Mouse (Mus musculus) intestine, embryonic 14.5 days (tissue): ENCODE results near the gene 4930432M17Rik. TPM values are rescaled to one million over a fixed set of nuclear protein-coding genes. Genes with fewer than 3 reads are reported as not detected.

ENCODE experiments used
- ATAC-seq: fragments of 200-750 bp; cut with Nextera tagmentation; replicated peaks from 2 replicates; pipeline ENCODE4 v1.8.0; 2017; ENCODE audit warnings: low read depth, moderate number of reproducible peaks, moderate TSS enrichment, moderate library complexity; ENCODE audit not compliant: low FRiP score, low TSS enrichment
- DNase-seq: peaks from one replicate; pipeline ENCODE4 v3.0.0-alpha.2; 2018; ENCODE audit warnings: low spot score
- H3K27ac ChIP-seq: fragments of 300-500 bp; sonication (generic); 2 replicates; pipeline ENCODE4 v1.5.1; 2014; ENCODE audit warnings: low read depth, mild to moderate bottlenecking, control low read depth
- H3K27me3 ChIP-seq: fragments of 300-500 bp; sonication (generic); replicated peaks from 2 replicates; pipeline ENCODE4 v1.6.1; 2014; ENCODE audit warnings: low read length, control low read depth; ENCODE audit not compliant: control insufficient read depth, insufficient read depth
- H3K36me3 ChIP-seq: fragments of 300-500 bp; sonication (generic); 2 replicates; pipeline ENCODE4 v1.6.1; 2014; ENCODE audit warnings: low read length, control low read depth; ENCODE audit not compliant: control insufficient read depth, insufficient read depth
- H3K4me1 ChIP-seq: fragments of 300-500 bp; sonication (generic); replicated peaks from 2 replicates; pipeline ENCODE4 v1.6.1; 2014; ENCODE audit warnings: low read length, control low read depth, mixed read lengths; ENCODE audit not compliant: control insufficient read depth, insufficient read depth
- H3K4me2 ChIP-seq: fragments of 300-500 bp; sonication (generic); 2 replicates; pipeline ENCODE4 v1.6.1; 2014; ENCODE audit warnings: low read length
- H3K4me3 ChIP-seq: fragments of 300-500 bp; sonication (generic); 2 replicates; pipeline ENCODE4 v1.5.1; 2014; ENCODE audit warnings: low read depth, low read length, control low read depth, mixed read lengths
- H3K9ac ChIP-seq: fragments of 300-500 bp; sonication (generic); 2 replicates; pipeline ENCODE4 v1.6.1; 2014; ENCODE audit warnings: mild to moderate bottlenecking, low read length
- H3K9me3 ChIP-seq: fragments of 300-500 bp; sonication (generic); 2 replicates; pipeline ENCODE4 v1.6.1; 2016; ENCODE audit warnings: low read length, control low read depth; ENCODE audit not compliant: control insufficient read depth
- WGBS: fragments of 180-500 bp; shearing (Covaris S2); extraction: QIAGEN DNeasy Blood & Tissue Kit; methylation state at CpG from one replicate; pipeline ENCODE4 v1.1.7; 2014; 5-methylcytosine and 5-hydroxymethylcytosine counted together
- polyA plus RNA-seq: library from polyadenylated mRNA; unstranded; fragments of >200 nt; fragmentation: Nextera tagmentation; extraction: Ambion mirVana; gene quantifications from 2 replicates; pipeline ENCODE4 v1.2.1, GENCODE M21; 2014

Gene 4930432M17Rik
- polyA plus RNA-seq, 1 experiment from 2014 or later = not detected

GRCm38 (mm10) chr3:121689697-121690096 is 19.1 kb downstream of the 4930432M17Rik start:
- Histone ChIP-seq H3K36me3 (no peaks in the 10 kb centered on the region), H3K4me1 (no peaks in the 10 kb centered on the region), H3K4me2 (no peak overlapping the region), H3K9me3 (no peaks in the 10 kb centered on the region), H3K27me3 (no peaks in the 10 kb centered on the region), H3K4me3 (no peak overlapping the region), H3K27ac (no peak overlapping the region), H3K9ac (no peak overlapping the region)
- DNase-seq (no peak), ATAC-seq (no peak)
- WGBS = 91% methylated on average over 3 of the region's 3 CpGs

- no peak for DNase-seq
- Histone ChIP-seq H3K36me3 (no peaks in the 10 kb centered on the region), H3K4me1 (no peaks in the 10 kb centered on the region), H3K9me3 (no peaks in the 10 kb centered on the region), H3K4me2 (no peak overlapping the region), H3K4me3 (no peak overlapping the region), H3K27me3 (no peaks in the 10 kb centered on the region), H3K27ac (no peak overlapping the region), H3K9ac (no peak overlapping the region)
- no peak for ATAC-seq
- 69% methylated on average over 13 of the region's 13 CpGs for WGBS
These were observed 22.6 kb downstream of the 4930432M17Rik start for GRCm38 (mm10) chr3:121693001-121693730.

- Histone ChIP-seq H3K27me3 (no peaks in the 10 kb centered on the region), H3K4me2 (no peak overlapping the region), H3K36me3 (no peaks in the 10 kb centered on the region), H3K9me3 (no peaks in the 10 kb centered on the region), H3K27ac (no peak overlapping the region), H3K4me3 (no peak overlapping the region), H3K4me1 (no peaks in the 10 kb centered on the region), H3K9ac (no peak overlapping the region)
- WGBS = 79% methylated on average over 5 of the region's 5 CpGs
- DNase-seq = no peak
- ATAC-seq = no peak
These were observed 23.2 kb downstream of the 4930432M17Rik start for GRCm38 (mm10) chr3:121693746-121694145.

GRCm38 (mm10) chr3:121697169-121697568 is 26.6 kb downstream of the 4930432M17Rik start:
- ATAC-seq = no peak
- no peak for DNase-seq
- WGBS = 62% methylated on average over 7 of the region's 7 CpGs

GRCm38 (mm10) chr3:121699401-121699800 is 28.8 kb downstream of the 4930432M17Rik start:
- Histone ChIP-seq H3K27me3 (no peaks in the 10 kb centered on the region), H3K9me3 (no peaks in the 10 kb centered on the region), H3K27ac (no peak overlapping the region), H3K4me3 (no peak overlapping the region), H3K36me3 (no peaks in the 10 kb centered on the region), H3K4me2 (no peak overlapping the region), H3K4me1 (no peaks in the 10 kb centered on the region), H3K9ac (no peak overlapping the region)
- no peak for DNase-seq
- WGBS = 67% methylated on average over 4 of the region's 4 CpGs
- no peak for ATAC-seq

More at GRCm38 (mm10) chr3:121697169-121697568, 26.6 kb downstream of the 4930432M17Rik start:
- Histone ChIP-seq H3K36me3 (no peaks in the 10 kb centered on the region), H3K9ac (no peak overlapping the region), H3K4me2 (no peak overlapping the region), H3K4me1 (no peaks in the 10 kb centered on the region), H3K27ac (no peak overlapping the region), H3K9me3 (no peaks in the 10 kb centered on the region), H3K27me3 (no peaks in the 10 kb centered on the region), H3K4me3 (no peak overlapping the region)

- no peak overlapping the region for H3K27ac ChIP-seq
- no peak for DNase-seq
- ATAC-seq = no peak
- no peaks in the 10 kb centered on the region for H3K4me1 ChIP-seq
- WGBS = 79% methylated on average over 4 of the region's 4 CpGs
- H3K4me3 ChIP-seq = no peak overlapping the region
- H3K4me2 ChIP-seq = no peak overlapping the region
- H3K9ac ChIP-seq = no peak overlapping the region
- H3K36me3 ChIP-seq = no peaks in the 10 kb centered on the region
- H3K27me3 ChIP-seq = no peaks in the 10 kb centered on the region
- H3K9me3 ChIP-seq = no peaks in the 10 kb centered on the region
These were observed 29.3 kb downstream of the 4930432M17Rik start for GRCm38 (mm10) chr3:121699849-121700248.

- Histone ChIP-seq H3K9me3 (no peaks in the 10 kb centered on the region), H3K36me3 (no peaks in the 10 kb centered on the region), H3K4me2 (no peak overlapping the region), H3K4me1 (no peaks in the 10 kb centered on the region), H3K4me3 (no peak overlapping the region), H3K27me3 (no peaks in the 10 kb centered on the region), H3K9ac (no peak overlapping the region), H3K27ac (no peak overlapping the region)
- ATAC-seq (no peak), DNase-seq (no peak)
- 40% methylated on average over 8 of the region's 8 CpGs for WGBS
These were observed 29.9 kb downstream of the 4930432M17Rik start for GRCm38 (mm10) chr3:121700364-121700952.

- Histone ChIP-seq H3K4me3 (no peak overlapping the region), H3K9me3 (no peaks in the 10 kb centered on the region), H3K36me3 (no peaks in the 10 kb centered on the region), H3K27ac (no peak overlapping the region), H3K4me1 (no peaks in the 10 kb centered on the region), H3K9ac (no peak overlapping the region), H3K4me2 (no peak overlapping the region), H3K27me3 (no peaks in the 10 kb centered on the region)
- 84% methylated on average over 7 of the region's 7 CpGs for WGBS
- DNase-seq = no peak
- no peak for ATAC-seq
These were observed 32.8 kb downstream of the 4930432M17Rik start for GRCm38 (mm10) chr3:121703155-121703879.
